Mouse (Mus musculus): ENCODE data around the gene Qrich1.

DNA sequence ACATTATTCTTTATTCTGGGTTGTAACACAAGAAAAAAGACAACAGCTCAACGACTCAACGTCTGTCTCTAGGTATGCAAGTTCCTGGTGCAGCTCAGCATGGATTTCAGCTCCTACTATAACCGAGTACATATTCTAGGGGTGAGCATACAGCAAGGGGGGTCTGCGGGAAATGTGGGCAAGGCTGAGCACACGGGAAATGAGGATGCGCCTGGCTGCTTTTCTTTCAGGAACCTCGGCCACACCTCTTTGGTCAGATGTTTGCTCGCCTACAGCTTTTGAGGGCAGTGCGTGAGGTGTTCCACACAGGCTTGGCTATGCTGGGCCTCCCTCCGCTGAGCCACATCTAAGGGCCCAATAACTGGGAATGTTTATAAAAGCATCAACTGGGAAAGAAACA is 55.7 kb downstream of the Qrich1 start:
- TF ChIP-seq POLR2A (IDR thresholded peaks at IDR 0.05; ENCODE audit: insufficient read depth, low read depth, low read length), result no peak
- no peak for TF ChIP-seq CTCF (IDR thresholded peaks at IDR 0.05)
- no peak for TF ChIP-seq EP300 (IDR thresholded peaks at IDR 0.05; ENCODE audit: insufficient read depth, low read depth, low read length)
